Mouse (Mus musculus) v-Abl transformed pro-B cells (cell line): ENCODE results near the gene Zfyve21.

Source experiments
- in situ Hi-C, 2 experiments: fragments of 400-800 bp; cut with MboI; formaldehyde crosslinking; loops; one replicate each; pipeline ENCODE4 v1.15.1; 2025; ENCODE audit not compliant: unreplicated experiment in 2 of 2

The Zfyve21 gene

GRCm38 (mm10) chr12:111798493-111798892 lies 15.5 kb upstream of the Zfyve21 start:
- in situ Hi-C loops: no loop called here

GRCm38 (mm10) chr12:111800459-111801183 lies 13.3 kb upstream of the Zfyve21 start:
- in situ Hi-C loops: no loop called here

GRCm38 (mm10) chr12:111803538-111803937 lies 10.4 kb upstream of the Zfyve21 start:
- in situ Hi-C loops: no loop called here

- in situ Hi-C loops: no loop called here
Observed at GRCm38 (mm10) chr12:111808775-111809174, 5.2 kb upstream of the Zfyve21 start.

GRCm38 (mm10) chr12:111809762-111810161 lies 4.2 kb upstream of the Zfyve21 start:
- in situ Hi-C loops: no loop called here

GRCm38 (mm10) chr12:111812075-111812474 lies 1.9 kb upstream of the Zfyve21 start:
- in situ Hi-C loops: no loop called here

- in situ Hi-C loops: no loop called here
Observed at GRCm38 (mm10) chr12:111812611-111813010, 1.4 kb upstream of the Zfyve21 start.

- in situ Hi-C loops: no loop called here
Observed at GRCm38 (mm10) chr12:111813111-111813765, 732 bp upstream of the Zfyve21 start.

GRCm38 (mm10) chr12:111814769-111815762 lies 1.1 kb downstream of the Zfyve21 start:
- in situ Hi-C loops: no loop called here

- in situ Hi-C loops: no loop called here
Observed at GRCm38 (mm10) chr12:111816528-111816927, 2.6 kb downstream of the Zfyve21 start.

- in situ Hi-C loops: no loop called here
Observed at GRCm38 (mm10) chr12:111816967-111817366, 3.0 kb downstream of the Zfyve21 start.

GRCm38 (mm10) chr12:111817991-111818390 lies 4.0 kb downstream of the Zfyve21 start:
- in situ Hi-C loops: no loop called here

GRCm38 (mm10) chr12:111819936-111820335 lies 6.0 kb downstream of the Zfyve21 start:
- in situ Hi-C loops: no loop called here

- in situ Hi-C loops: no loop called here
Observed at GRCm38 (mm10) chr12:111820708-111821107, 6.7 kb downstream of the Zfyve21 start.

GRCm38 (mm10) chr12:111821931-111822330 lies 8.0 kb downstream of the Zfyve21 start:
- in situ Hi-C loops: no loop called here

- in situ Hi-C loops: no loop called here
Observed at GRCm38 (mm10) chr12:111827556-111827955, 13.6 kb downstream of the Zfyve21 start.

GRCm38 (mm10) chr12:111829447-111829846 lies 15.5 kb downstream of the Zfyve21 start:
- in situ Hi-C loops: no loop called here

- in situ Hi-C loops: no loop called here
Observed at GRCm38 (mm10) chr12:111829954-111830353, 16.0 kb downstream of the Zfyve21 start.

- in situ Hi-C loops: no loop called here
Observed at GRCm38 (mm10) chr12:111830375-111830774, 16.4 kb downstream of the Zfyve21 start.

- in situ Hi-C loops: no loop called here
Observed at GRCm38 (mm10) chr12:111832643-111833042, 18.7 kb downstream of the Zfyve21 start.

- in situ Hi-C loops: no loop called here
Observed at GRCm38 (mm10) chr12:111833457-111833856, 19.5 kb downstream of the Zfyve21 start.
